Mouse (Mus musculus) naive thymus-derived CD4-positive, alpha-beta T cell, adult 2 months (primary cell): ENCODE measurements around the gene Mbnl2.
A peak's percentile ranks its signal among the peaks of the same experiment; 100 is the strongest.

ENCODE experiments used
- DNase-seq: peaks from one replicate; pipeline ENCODE4 v3.0.0-alpha.2; 2011; ENCODE audit warnings: low read depth

Mbnl2 gene

GRCm38 (mm10) chr14:120274746-120275145 is 723 bp upstream of the Mbnl2 start:
- DNase-seq, result no peak

- DNase-seq, result peak; percentile 57
Observed at GRCm38 (mm10) chr14:120276343-120277080, 1.0 kb downstream of the Mbnl2 start.

- DNase-seq, result peak; percentile 44
Observed at GRCm38 (mm10) chr14:120277081-120277656, 1.7 kb downstream of the Mbnl2 start.

- DNase-seq, result peak; percentile 47
Observed at GRCm38 (mm10) chr14:120278290-120279244, 3.1 kb downstream of the Mbnl2 start.

GRCm38 (mm10) chr14:120280136-120280535 is 4.7 kb downstream of the Mbnl2 start:
- no peak for DNase-seq

GRCm38 (mm10) chr14:120283787-120284186 is 8.3 kb downstream of the Mbnl2 start:
- no peak for DNase-seq

- DNase-seq, result no peak
Observed at GRCm38 (mm10) chr14:120284504-120284903, 9.0 kb downstream of the Mbnl2 start.

- DNase-seq, result no peak
Observed at GRCm38 (mm10) chr14:120287121-120287986, 11.9 kb downstream of the Mbnl2 start.

GRCm38 (mm10) chr14:120287987-120288275 is 12.5 kb downstream of the Mbnl2 start:
- DNase-seq, result no peak

- no peak for DNase-seq
Observed at GRCm38 (mm10) chr14:120288378-120289002, 13.0 kb downstream of the Mbnl2 start.

GRCm38 (mm10) chr14:120289065-120289464 is 13.6 kb downstream of the Mbnl2 start:
- no peak for DNase-seq

- DNase-seq, result no peak
Observed at GRCm38 (mm10) chr14:120289528-120289927, 14.1 kb downstream of the Mbnl2 start.

- DNase-seq, result no peak
Observed at GRCm38 (mm10) chr14:120291226-120291757, 15.8 kb downstream of the Mbnl2 start.

GRCm38 (mm10) chr14:120292133-120292532 is 16.7 kb downstream of the Mbnl2 start:
- DNase-seq, result no peak

- no peak for DNase-seq
Observed at GRCm38 (mm10) chr14:120292617-120293195, 17.2 kb downstream of the Mbnl2 start.

- DNase-seq, result no peak
Observed at GRCm38 (mm10) chr14:120294480-120294879, 19.0 kb downstream of the Mbnl2 start.

GRCm38 (mm10) chr14:120295355-120296220 is 20.1 kb downstream of the Mbnl2 start:
- no peak for DNase-seq

GRCm38 (mm10) chr14:120296231-120297006 is 20.9 kb downstream of the Mbnl2 start:
- no peak for DNase-seq
